Mouse (Mus musculus): ENCODE data around the gene Arf6.

Arf6 gene

GRCm38 (mm10) chr12:69400367-69400766 is 28.4 kb downstream of the Arf6 start:
- in situ Hi-C loops (cut with MboI; ENCODE audit: unreplicated experiment in 2 of 2), result no loop called here

GRCm38 (mm10) chr12:69400871-69401286 is 28.9 kb downstream of the Arf6 start:
- in situ Hi-C loops (cut with MboI; ENCODE audit: unreplicated experiment in 2 of 2), result no loop called here

- in situ Hi-C loops (cut with MboI; ENCODE audit: unreplicated experiment in 2 of 2), result no loop called here
These were observed 30.1 kb downstream of the Arf6 start for GRCm38 (mm10) chr12:69402100-69402499.

- in situ Hi-C loops (cut with MboI; ENCODE audit: unreplicated experiment in 2 of 2), result no loop called here
These were observed 30.7 kb downstream of the Arf6 start for GRCm38 (mm10) chr12:69402594-69403167.

- in situ Hi-C loops (cut with MboI; ENCODE audit: unreplicated experiment in 2 of 2), result no loop called here
These were observed 38.8 kb downstream of the Arf6 start for GRCm38 (mm10) chr12:69410767-69411166.

- in situ Hi-C loops (cut with MboI; ENCODE audit: unreplicated experiment in 2 of 2), result no loop called here
These were observed 40.0 kb downstream of the Arf6 start for GRCm38 (mm10) chr12:69411936-69412335.

- in situ Hi-C loops (cut with MboI; ENCODE audit: unreplicated experiment in 2 of 2), result no loop called here
These were observed 41.4 kb downstream of the Arf6 start for GRCm38 (mm10) chr12:69413303-69413702.

GRCm38 (mm10) chr12:69414826-69415572 is 43.0 kb downstream of the Arf6 start:
- in situ Hi-C loops (cut with MboI; ENCODE audit: unreplicated experiment in 2 of 2), result loop anchor here in 1 of 2 experiments (5.0 kb wide), 1 partner anchor 43 kb away; the partner anchor contains the start of genes Arf6 and Gm9887

GRCm38 (mm10) chr12:69416793-69417192 is 44.8 kb downstream of the Arf6 start:
- in situ Hi-C loops (cut with MboI; ENCODE audit: unreplicated experiment in 2 of 2), result loop anchor here in 1 of 2 experiments (5.0 kb wide), 1 partner anchor 44 kb away; the partner anchor contains the start of genes Arf6 and Gm9887

GRCm38 (mm10) chr12:69417701-69418291 is 45.8 kb downstream of the Arf6 start:
- in situ Hi-C loops (cut with MboI; ENCODE audit: unreplicated experiment in 2 of 2), result loop anchor here in 1 of 2 experiments (5.0 kb wide), 1 partner anchor 45 kb away; the partner anchor contains the start of genes Arf6 and Gm9887

- in situ Hi-C loops (cut with MboI; ENCODE audit: unreplicated experiment in 2 of 2), result loop anchor here in 1 of 2 experiments (5.0 kb wide), 1 partner anchor 46 kb away; the partner anchor contains the start of genes Arf6 and Gm9887
These were observed 46.7 kb downstream of the Arf6 start for GRCm38 (mm10) chr12:69418606-69419005.

- in situ Hi-C loops (cut with MboI; ENCODE audit: unreplicated experiment in 2 of 2), result loop anchor here in 1 of 2 experiments (5.0 kb wide), 1 partner anchor 47 kb away; the partner anchor contains the start of genes Arf6 and Gm9887
These were observed 47.2 kb downstream of the Arf6 start for GRCm38 (mm10) chr12:69419017-69419605.

- in situ Hi-C loops (cut with MboI; ENCODE audit: unreplicated experiment in 2 of 2), result loop anchor here in 1 of 2 experiments (5.0 kb wide), 1 partner anchor 47 kb away; the partner anchor contains the start of genes Arf6 and Gm9887
These were observed 47.7 kb downstream of the Arf6 start for GRCm38 (mm10) chr12:69419606-69420005.

GRCm38 (mm10) chr12:69420716-69421115 is 48.8 kb downstream of the Arf6 start:
- in situ Hi-C loops (cut with MboI; ENCODE audit: unreplicated experiment in 2 of 2), result no loop called here

GRCm38 (mm10) chr12:69422827-69423537 is 51.0 kb downstream of the Arf6 start:
- in situ Hi-C loops (cut with MboI; ENCODE audit: unreplicated experiment in 2 of 2), result no loop called here

Measured in v-Abl transformed pro-B cells (cell line).